Mouse (Mus musculus) B cell, adult 2 months (primary cell): ENCODE results near the gene Rybp.

Experiments
- DNase-seq, 2 experiments: peaks; one replicate each; pipeline ENCODE4 v3.0.0; 2022

Rybp gene

DNA sequence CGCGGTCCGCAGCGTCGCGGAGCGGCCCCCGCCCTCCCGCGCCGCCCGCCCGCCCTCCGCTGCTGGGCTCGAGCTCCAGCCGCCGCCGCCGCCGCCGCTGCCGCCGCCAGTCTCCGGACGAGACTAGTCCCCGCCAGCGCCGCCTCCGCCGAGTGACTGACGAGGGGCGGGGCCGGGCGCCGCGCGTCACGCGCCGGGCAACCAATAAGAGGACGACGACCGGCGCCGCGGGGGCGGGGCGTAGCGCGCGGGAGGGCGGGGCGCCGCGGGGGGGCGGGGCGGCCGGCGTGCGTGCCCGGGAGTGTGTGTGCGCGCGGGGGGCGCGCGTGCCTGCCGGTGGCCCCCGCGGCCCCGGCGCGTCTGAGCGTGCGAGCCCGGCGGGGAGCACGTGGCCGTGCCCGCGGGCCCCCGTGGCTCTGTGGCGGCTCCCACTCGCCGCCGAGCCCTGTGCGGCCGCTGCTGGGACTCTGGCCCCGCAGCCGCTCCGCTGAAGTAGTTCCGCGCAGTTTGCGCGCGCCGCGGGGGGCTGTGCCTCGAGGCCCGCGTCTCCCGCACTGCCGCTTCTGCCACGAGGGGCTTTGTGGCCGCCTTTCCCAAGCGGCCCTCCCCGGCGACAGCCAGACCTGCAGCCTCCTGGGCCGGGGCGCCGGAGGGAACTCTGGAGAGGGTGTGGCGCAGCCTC is at the start of gene Rybp:
Rybp (minus strand) TSS at position 152 of the 682 bp plus-strand sequence.
- DNase-seq = peak; percentile 95 to 96

DNA sequence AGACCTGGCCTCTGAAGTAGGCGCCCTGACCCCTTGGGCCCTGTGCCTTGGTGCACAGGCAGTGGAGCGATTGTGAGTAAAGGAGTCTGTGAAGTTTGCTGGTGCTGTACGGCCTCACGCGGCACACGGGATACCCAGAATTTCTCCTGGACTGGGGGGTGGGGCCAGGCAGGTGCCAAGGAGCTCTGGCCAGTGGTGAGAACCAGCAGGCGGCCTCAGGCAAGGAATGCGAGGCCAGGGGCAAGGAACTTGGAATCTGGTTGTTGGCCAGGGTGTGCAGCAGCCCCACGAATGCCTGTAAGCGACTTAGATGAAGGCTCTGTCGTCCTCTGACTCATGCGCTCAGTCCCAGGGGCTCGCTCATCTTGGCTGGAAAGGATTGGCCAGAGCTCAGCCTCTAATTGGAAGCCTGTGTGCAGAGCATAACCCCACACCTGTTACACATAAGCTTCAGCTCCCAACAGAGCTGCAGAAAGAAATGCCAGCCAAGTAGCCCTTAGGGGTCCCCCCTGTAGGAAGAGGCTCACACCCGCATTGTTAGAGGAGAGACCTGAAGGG is 49.4 kb upstream of the Rybp start:
- no peak for DNase-seq

DNA sequence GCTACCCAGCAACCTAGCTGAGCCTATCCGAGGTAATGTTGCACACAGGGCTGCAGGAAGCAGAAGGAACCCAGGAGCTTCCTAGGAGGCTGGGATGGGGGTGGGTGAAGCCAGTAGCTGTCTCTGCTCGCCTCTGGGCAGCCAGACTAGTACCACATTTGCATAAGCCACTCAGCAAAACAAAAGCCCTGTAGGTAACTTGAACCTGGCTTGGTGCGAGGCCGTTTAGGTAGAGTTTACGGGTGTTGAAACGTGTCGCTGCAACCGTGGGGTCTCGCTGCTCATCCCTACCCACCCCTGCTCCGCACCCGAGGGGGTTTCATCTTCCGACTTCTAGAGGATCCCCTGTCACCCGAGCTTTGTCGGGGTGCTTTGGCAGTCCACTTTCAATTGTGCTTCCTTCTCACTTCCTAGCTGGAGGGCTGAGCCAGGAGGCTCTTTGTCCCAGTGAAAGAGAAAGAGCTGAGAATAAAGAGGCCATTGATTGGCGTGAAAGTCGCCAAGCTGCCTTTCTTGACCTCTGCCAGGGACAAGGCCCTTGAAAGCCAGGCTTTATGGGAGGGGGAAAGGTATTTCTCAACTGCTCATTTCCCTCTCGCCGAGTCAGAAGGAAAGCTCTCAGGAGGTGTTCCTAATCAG is 48.3 kb upstream of the Rybp start:
- DNase-seq = no peak

DNA sequence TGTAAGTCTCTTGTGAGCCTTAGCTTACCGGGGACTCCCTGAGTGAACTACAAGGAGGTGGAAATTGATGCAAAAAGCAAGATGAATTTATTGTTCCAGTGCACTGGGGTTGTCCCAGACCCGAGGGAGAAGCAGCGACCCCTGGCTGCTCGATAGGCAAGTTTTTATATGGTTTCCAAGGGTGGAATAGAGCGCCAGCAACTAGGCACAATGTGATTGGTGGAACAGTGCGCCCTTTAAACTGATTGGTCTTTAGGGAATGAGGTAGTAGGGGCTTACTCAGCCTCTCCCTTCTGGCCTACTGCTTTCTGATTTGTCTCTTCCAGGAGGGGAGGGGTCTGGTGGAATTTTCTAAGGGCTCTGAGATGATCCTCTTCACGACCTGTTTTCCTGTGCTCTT is 46.5 kb upstream of the Rybp start:
- DNase-seq = no peak

DNA sequence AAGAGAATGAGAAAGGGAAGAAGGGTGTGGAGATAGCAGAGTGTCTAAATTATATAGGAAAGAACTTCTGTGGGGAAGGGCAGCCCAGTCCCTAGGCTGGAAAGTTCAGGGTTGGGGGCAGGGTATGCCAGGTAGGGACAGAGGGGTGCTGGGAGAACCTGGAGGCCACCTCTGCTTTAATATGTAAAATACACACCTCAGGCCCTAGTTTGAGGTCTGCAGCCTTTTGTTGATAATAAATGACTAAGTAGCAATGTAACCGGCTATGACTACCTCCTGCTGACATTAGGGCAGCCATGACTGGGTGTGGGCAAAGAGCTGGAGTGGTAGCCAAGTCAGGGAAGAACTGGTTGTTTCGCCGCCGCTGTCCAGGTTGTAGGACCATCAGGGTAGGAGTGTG is 45.2 kb upstream of the Rybp start:
- DNase-seq = no peak

DNA sequence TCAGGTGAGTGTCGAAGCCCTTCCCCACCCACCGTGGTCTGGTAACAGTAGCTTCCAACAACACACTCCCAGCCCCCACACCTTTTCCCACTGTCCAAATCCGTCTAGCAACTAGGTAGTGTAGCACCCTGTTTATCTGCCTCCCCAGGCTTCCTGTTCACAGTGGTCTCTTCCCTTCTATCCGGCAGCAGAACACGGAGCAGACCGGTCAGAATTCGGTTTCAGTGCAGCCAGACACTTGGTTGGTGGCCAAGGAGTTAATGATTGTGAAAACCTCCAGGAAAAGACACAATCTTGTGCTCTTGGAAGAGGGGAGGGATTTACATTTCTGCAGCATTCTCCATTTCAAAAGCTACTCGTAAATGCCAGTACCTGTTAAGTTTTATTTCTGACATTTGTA is 44.3 kb upstream of the Rybp start:
- DNase-seq = no peak

DNA sequence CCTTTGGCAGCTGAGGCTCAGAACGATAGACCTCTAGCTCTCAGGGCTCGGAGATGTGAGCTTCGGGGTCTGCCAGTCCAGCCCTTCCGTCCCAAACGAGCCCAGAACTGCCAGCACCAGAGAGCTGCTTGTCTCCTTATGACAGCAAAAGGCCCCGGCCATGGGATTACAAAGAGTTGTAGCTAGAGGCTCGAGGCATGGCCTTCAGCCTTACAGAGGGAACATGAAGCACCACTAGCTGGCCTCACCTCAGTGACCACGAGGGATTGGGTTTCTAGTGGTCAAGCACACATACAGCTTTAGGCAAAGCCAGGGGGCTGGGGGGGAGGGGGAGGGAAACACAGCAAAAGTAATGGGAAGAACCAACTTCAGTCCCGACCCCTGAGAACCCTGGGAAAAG is 43.8 kb upstream of the Rybp start:
- no peak for DNase-seq

DNA sequence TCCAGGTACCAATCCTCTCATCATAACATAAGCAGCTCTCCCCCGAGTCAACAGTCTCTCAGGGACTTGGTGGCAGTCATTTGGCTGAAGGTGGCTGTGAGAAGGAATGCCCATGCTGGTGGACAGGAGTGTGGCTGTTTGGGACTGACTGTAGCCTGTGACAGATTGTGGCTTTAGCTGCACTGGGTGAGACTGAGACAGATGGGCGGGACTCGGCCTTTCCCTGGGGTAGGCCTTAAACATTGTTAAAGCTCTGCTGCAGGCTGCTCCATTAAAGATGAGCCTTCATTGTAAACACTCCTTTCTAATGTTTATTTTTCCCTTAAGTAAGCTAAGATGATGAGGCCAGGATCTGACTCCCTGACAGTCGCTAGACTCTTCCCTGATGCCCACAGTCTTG is 42.3 kb upstream of the Rybp start:
- DNase-seq = no peak

DNA sequence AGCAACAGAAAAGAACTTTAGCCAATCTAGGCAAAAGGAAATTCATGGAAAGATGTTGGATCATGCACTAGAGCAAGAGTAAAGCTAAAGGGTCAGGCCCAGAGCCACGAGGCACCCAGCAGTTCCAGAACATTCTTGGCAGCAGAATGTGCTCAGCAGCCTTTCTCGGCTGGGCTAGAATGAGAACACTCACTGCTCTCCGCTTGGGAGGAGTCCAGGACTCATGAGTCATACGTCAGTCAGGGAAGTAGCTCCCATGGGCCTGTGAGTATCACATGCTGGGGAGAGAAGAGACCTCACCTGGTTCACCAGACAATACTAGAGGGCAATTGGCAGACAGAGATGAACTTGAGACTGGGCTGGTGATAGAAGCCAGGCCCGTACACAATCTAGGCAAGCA is 39.8 kb upstream of the Rybp start:
- DNase-seq = no peak

DNA sequence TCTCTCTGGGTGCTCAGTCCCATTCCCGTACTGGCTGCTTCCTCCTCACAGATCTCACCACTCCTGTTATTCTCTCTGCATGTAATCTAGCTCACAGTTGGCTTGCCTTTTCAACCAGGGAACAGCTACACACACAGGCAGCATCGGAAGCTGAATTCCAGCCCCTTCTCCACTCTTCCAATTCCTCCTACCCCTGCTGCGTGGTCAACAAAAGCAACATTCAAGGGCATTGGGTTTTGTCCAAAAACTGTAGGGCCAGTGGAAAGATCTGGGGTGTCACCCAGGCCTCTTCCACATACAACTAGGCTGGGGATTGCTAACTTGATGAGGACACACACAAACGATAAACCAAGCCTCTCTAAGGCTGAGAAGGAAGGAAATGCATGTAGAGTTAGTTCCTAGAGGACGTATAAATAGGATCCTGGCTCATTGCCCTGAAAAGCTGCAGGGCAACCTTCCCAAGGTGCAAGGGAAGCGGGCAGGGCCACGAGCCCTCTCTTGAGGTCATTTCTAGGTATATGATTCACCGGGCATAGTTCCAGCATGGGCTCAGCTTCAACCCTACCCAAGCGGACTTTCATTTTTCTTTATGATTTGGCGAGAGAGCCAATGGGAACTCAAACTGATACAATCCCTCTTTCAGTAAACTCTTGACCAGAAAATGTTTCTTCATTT is 36.6 kb upstream of the Rybp start:
- no peak for DNase-seq

DNA sequence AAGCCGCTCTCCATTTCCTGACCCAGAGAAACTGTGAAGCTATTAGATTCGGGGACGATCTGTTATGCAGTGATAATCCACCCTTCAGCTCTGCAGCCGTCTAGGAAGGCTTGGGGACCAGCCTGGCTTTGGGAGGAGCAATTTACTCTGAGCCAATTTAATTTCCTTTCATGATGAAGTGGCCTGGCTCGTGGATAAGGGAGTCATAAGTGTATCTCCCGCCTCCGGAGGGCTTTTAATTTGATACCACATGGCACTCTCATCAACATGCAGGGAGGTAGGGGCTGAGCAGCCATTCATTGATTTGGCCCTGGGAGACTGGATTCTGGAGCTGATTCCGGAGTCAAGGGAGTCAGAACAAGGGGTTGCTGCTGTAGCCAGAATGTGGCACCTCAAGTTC is 35.3 kb upstream of the Rybp start:
- DNase-seq = no peak

DNA sequence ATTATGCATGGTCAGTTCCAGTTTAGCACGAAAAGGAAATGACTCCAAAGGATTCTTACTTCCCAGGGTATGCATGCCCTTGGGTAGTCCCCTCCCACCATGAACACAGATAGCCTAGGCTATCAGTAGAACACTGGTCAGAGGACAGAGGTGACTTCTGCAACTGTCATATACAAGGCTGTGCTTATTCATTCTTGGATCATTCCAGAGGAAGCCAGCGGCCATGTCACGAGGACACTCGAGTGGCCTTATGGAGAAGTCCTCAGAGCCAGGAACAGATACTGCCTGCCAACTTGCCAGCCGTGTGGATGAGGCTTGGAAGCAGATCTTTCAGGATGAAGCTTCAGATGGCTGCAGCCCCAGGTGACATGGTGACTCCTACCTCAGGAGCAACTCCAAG is 34.9 kb upstream of the Rybp start:
- DNase-seq = no peak

DNA sequence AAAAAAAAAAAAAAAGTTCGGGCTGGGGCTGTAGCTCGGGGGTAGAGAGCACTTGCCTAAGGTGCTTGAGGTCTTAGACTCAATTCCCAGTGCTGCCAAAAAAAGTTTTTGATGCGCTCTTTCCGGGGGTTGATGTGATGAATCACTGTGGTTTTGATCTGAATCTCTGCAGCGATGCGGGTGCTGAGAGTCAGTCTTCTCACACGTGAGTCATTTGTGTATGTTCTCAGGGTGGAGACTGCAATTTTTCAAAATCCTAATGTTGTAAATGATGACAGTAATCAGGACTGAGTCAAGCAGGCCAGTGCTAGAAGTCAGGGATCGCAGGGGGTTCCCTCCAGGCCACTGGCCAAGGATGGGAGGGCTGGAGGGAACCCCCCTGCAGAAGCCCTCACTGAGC is 26.9 kb upstream of the Rybp start:
- DNase-seq = no peak

DNA sequence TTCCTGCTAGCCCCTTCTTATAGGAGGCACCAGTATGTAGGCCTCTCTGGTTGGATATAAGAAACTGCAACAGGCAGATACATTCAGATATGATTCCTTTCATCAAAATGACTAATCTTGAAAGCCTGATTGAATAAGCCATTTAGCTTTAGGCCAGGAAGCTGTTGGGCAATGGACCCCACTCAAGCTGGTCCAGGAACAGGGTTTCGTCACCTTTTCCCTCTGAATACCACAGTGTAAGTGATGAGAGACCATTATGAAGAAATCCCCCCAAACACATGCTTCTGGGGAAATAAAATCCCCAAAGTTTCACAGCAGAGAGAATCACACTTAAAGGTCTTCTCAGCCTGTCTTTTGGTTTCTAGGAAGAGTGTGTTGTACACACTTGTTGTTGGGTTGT is 23.9 kb upstream of the Rybp start:
- no peak for DNase-seq

DNA sequence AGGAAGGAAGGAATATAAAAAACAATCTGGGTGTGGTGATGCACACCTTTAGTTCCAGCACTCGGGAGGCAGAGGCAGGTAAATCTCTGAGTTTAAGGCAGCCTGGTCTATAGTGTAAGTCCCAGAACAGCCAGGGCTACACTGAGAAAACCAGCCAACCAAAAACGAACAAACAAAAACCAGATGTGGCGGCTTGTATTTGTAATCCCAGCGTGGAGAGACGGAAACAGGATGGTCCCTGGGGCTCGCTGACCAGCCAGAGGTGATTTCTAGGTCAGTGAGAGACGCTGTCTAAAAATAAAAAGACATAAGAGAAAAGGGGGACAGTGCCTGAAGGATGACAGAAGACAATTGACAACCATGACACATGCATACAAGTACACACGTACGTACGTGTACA is 17.5 kb upstream of the Rybp start:
- DNase-seq = no peak

DNA sequence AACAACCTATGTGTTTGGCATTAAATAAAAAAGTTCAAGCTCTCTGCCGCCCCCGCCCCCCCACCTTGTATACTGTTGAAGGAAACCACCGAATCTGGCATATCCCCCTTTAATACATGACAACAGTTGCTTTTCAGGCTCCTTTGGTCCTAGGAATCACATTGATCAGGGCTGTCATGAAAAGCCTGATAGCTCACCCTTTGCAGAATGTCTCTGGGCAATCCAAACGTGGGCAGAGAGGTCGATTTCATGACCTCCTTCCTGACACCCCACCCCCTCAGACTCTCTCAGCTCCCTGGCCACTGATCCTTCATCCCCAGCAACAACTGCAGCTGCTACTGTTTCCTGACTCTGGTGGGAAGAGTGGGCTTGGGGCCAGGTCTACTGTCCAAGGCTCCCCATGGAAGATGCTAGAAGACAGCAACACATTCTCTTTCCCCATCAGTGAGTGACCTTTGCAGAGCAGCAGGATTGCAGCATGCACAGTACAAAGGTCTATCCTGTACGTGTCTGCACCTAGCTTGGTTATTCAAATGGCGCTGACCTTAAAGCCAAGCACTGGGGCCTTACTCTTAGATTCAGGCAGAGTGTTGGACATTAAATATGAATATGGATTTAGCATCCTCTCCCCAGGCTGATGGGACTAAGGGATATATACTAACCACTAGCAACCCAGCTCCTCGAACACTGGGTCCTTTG is 14.3 kb upstream of the Rybp start:
- no peak for DNase-seq

DNA sequence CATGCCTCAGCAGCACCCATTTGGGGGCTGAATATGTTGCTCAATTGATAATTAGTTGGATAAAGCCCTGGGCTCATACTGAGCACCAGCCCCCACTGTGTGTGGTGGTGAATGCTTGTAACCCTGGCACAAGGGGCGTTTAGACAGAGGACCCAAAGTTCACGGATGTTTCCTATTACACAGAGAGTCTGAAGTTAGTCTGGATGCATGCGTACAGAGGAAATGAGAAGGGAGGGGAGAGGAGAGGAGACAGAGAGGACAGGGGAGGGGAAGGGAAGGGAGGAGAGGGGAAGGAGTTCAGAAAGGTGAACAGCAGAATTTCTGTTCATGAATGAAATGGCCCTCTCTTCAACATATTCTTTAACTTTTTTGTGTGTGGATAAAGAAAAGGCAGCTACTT is 13.5 kb upstream of the Rybp start:
- no peak for DNase-seq

DNA sequence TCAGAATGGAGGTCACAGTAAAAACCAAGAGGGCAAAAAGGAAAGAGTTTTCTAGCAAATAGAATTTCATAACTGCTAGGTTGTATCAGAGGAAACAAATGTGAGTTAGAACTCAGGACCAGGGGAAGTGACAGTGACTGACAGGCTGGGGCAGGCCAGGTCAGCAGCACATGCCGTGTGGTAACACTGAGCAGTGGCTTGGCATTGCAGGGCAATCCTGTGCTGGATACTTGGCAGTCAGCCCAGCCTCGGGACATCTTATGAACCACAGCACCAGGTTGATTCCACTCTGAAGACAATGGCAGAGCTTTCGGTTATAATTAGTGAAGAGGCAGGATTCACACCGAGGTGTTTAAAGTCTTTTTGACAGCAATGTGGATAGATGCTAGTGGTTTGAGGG is 11.7 kb upstream of the Rybp start:
- DNase-seq = no peak

DNA sequence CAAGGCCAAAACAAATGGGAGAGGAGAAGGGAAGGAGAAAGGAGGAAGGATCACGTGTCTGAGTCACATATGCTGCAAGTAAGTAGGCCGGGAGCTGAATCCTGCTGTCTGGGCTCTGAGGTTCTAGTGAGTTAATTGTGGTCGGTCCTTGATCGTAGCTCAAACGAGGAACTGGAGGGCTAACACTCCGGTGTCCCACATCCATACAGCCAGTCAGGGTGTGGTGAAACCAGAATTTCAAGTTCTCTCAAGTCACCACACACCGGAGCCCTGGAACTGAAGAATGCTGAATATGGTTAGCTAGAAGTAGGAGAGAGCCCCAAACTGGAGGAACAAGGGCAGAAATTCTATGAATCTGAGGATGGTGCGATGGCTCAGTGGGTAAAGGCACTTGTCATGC is 10.3 kb upstream of the Rybp start:
- no peak for DNase-seq

DNA sequence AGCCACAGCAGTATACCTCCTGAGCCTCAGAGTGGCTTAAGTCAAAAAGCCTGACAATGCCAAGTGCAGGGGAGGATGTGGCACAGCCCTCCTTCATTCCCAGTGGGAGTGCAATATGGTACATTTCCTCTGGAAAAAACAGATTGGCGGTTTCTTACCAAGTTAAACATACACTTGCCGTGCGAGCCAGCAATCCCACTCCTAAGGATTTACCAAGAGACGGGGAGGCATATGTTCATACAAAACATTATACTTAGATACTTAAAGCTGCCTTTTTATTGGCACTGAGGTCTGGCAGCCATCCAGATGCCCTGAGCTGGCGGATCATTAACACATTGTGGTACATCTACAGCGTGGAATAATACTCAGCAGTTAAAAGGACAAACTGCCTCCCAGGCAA is 5.1 kb upstream of the Rybp start:
- DNase-seq = no peak

DNA sequence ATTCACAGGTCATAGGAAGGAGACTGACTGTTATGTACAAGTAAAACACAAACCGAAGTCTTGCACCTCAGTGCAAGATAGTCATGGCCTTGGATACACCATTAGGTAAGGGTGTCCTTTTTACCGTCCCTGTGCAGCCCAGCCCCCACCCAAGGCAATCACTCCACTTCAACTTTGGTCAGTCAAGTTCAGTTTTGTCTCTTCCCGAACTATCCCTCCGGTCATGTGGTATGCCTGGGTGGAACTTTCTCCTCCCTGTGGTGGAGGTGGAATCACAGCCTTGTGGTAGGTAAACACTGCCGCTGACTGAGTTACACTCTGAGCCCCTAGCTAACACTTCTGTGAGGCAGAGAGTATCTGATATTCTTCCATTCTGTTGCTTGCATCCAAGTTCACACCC is 1.8 kb upstream of the Rybp start:
- DNase-seq = no peak

DNA sequence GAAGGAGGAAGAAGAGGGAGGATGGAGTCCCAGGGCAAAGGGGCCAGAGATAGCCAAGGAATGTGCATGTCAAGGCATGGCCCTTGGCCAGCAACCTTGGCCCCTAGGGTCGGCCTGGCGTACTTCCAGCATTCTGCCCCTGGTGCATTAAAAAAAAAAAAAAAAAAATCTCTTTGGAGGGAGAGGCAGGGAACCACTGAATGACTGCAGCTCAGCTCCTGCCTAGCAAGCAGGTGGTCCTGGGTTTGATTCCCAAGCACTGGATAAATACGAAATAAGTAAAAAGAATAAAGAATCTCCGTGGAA is 1.4 kb upstream of the Rybp start:
- DNase-seq = no peak

DNA sequence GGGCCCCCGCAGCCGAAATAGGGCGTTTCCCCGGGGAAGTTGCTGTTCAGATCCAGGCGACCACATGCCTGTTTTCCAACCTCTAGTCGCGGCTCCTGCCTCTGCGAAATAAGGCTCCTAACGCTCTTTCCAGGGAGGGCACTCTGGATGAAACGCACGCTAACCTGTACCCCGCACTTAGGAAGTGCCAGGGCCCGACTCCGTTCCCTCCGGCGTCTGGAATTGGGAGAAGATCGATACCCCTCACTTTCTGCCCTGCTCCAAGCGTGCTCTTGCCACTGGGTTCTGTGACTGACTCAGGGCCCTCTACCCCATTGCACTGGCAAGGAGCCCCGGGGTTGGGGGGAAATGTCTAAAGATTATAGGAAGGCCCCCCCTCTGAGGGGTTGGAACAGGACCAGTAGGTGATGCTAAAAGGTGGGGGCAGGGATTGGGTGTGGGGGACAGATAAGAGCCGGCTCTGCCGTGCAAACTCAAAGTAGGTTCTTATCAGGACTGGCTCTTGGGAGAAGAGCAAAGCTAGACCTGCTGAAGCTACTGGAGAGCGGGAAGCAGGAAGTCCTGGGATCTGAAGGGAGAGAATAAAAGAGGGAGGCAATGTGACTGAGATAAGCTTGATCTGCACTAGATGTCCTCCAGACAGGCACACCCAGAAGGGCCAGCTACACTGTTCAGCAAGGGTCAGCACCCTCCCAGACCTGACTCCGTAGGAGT is 888 bp upstream of the Rybp start:
- peak in 1 of 2 experiments; percentile 35 for DNase-seq
